Mouse (Mus musculus) cortical plate, adult 2 months (tissue): ENCODE measurements around the gene Nek4. TPM values are rescaled to one million over a fixed set of nuclear protein-coding genes. Genes with fewer than 3 reads are reported as not detected.

ENCODE experiments used
- H3K27ac ChIP-seq: fragments of 200-500 bp; 2 replicates; pipeline ENCODE4 v1.5.1; 2012; ENCODE audit warnings: low read length, control low read depth, inconsistent platforms; ENCODE audit not compliant: insufficient read depth
- H3K4me1 ChIP-seq: fragments of 200-500 bp; 2 replicates; pipeline ENCODE4 v1.6.1; 2011; ENCODE audit warnings: low read length; ENCODE audit not compliant: control insufficient read depth, insufficient read depth
- H3K4me3 ChIP-seq: fragments of 200-500 bp; 2 replicates; pipeline ENCODE4 v1.5.1; 2011; ENCODE audit warnings: mild to moderate bottlenecking, low read length, control low read depth; ENCODE audit not compliant: insufficient read depth
- CTCF ChIP-seq: fragments of 200-500 bp; IDR thresholded peaks from 2 replicates; pipeline ENCODE4 v1.5.1; 2011; ENCODE audit warnings: mild to moderate bottlenecking, control low read depth, low read length; ENCODE audit not compliant: insufficient read depth; ENCODE audit errors: extremely low read depth
- POLR2A ChIP-seq: fragments of 200-500 bp; IDR thresholded peaks from 2 replicates; pipeline ENCODE4 v1.6.1; 2011; ENCODE audit warnings: mild to moderate bottlenecking, low read length, control low read depth; ENCODE audit not compliant: insufficient read depth; ENCODE audit errors: extremely low read depth
- polyA plus RNA-seq: library from polyadenylated mRNA; depleted of rRNA; stranded (reverse); fragments of >200 nt; gene quantifications from 2 replicates; pipeline ENCODE4 v1.2.3, GENCODE M21; 2012; rRNA removed

Gene Nek4
- 13.3 and 14.2 TPM in 2 replicates for polyA plus RNA-seq

GRCm38 (mm10) chr14:30951154-30951825 is at the start of gene Nek4:
TSS of gene Nek4 (plus strand) at chr14:30951377.
- Histone ChIP-seq H3K4me3 (peak within 1 kb of the TSS; percentile 76), H3K27ac (0 out of 2 replicates have a peak within 1 kb of the TSS, but pooled peaks have one; percentile 20), H3K4me1 (no peaks in the 10 kb centered on the region)
- TF ChIP-seq CTCF (no peak), POLR2A (peak; percentile 83)

GRCm38 (mm10) chr14:30902628-30903027 is 48.5 kb upstream of the Nek4 start:
- Histone ChIP-seq H3K4me3 (no peak overlapping the region), H3K27ac (no peak overlapping the region), H3K4me1 (no peaks in the 10 kb centered on the region)
- TF ChIP-seq CTCF (no peak), POLR2A (no peak)

GRCm38 (mm10) chr14:30903036-30903435 is 48.1 kb upstream of the Nek4 start:
- H3K4me1 ChIP-seq = no peaks in the 10 kb centered on the region
- no peak overlapping the region for H3K4me3 ChIP-seq
- no peak for TF ChIP-seq CTCF
- no peak for TF ChIP-seq POLR2A
- H3K27ac ChIP-seq = no peak overlapping the region

GRCm38 (mm10) chr14:30904307-30904706 is 46.9 kb upstream of the Nek4 start:
- H3K4me3 ChIP-seq = no peak overlapping the region
- TF ChIP-seq POLR2A (no peak), CTCF (no peak)
- no peak overlapping the region for H3K27ac ChIP-seq
- no peaks in the 10 kb centered on the region for H3K4me1 ChIP-seq

GRCm38 (mm10) chr14:30906001-30906400 is 45.2 kb upstream of the Nek4 start:
- no peak for TF ChIP-seq POLR2A
- no peak for TF ChIP-seq CTCF
- no peaks in the 10 kb centered on the region for H3K4me1 ChIP-seq
- no peak overlapping the region for H3K4me3 ChIP-seq
- no peak overlapping the region for H3K27ac ChIP-seq

- TF ChIP-seq CTCF (no peak), POLR2A (no peak)
- Histone ChIP-seq H3K27ac (no peak overlapping the region), H3K4me3 (no peak overlapping the region), H3K4me1 (no peaks in the 10 kb centered on the region)
Observed at GRCm38 (mm10) chr14:30907814-30908265, 43.3 kb upstream of the Nek4 start.

GRCm38 (mm10) chr14:30911141-30911540 is 40.0 kb upstream of the Nek4 start:
- no peak overlapping the region for H3K27ac ChIP-seq
- H3K4me3 ChIP-seq = no peak overlapping the region
- H3K4me1 ChIP-seq = no peaks in the 10 kb centered on the region
- TF ChIP-seq POLR2A = no peak
- no peak for TF ChIP-seq CTCF

- H3K4me3 ChIP-seq = no peak overlapping the region
- H3K27ac ChIP-seq = no peak overlapping the region
- TF ChIP-seq CTCF = no peak
- TF ChIP-seq POLR2A = no peak
- no peaks in the 10 kb centered on the region for H3K4me1 ChIP-seq
Observed at GRCm38 (mm10) chr14:30912641-30913040, 38.5 kb upstream of the Nek4 start.

GRCm38 (mm10) chr14:30913404-30913803 is 37.8 kb upstream of the Nek4 start:
- TF ChIP-seq POLR2A = no peak
- TF ChIP-seq CTCF = no peak
- no peak overlapping the region for H3K27ac ChIP-seq
- no peaks in the 10 kb centered on the region for H3K4me1 ChIP-seq
- no peak overlapping the region for H3K4me3 ChIP-seq

GRCm38 (mm10) chr14:30916516-30916915 is 34.7 kb upstream of the Nek4 start:
- TF ChIP-seq CTCF = no peak
- no peak for TF ChIP-seq POLR2A

More at GRCm38 (mm10) chr14:30916516-30916915, 34.7 kb upstream of the Nek4 start:
- Histone ChIP-seq H3K4me1 (no peaks in the 10 kb centered on the region), H3K4me3 (no peak overlapping the region), H3K27ac (no peak overlapping the region)
